Mouse (Mus musculus) frontal cortex, adult 2 months (tissue): ENCODE measurements around the gene Tpi1. TPM values are rescaled to one million over a fixed set of nuclear protein-coding genes. Genes with fewer than 3 reads are reported as not detected.

Experiments
- DNase-seq, 2 experiments: peaks; one replicate each; pipeline ENCODE4 v3.0.0; 2022; ENCODE audit warnings: low spot score in 1 of 2; ENCODE audit errors: extremely low spot score in 1 of 2
- polyA plus RNA-seq: library from polyadenylated mRNA; depleted of rRNA; stranded (reverse); fragments of >200 nt; gene quantifications from 2 replicates; pipeline ENCODE4 v1.2.3, GENCODE M21; 2012; rRNA removed

The Tpi1 gene
- polyA plus RNA-seq, 1 experiment: 922 TPM

DNA sequence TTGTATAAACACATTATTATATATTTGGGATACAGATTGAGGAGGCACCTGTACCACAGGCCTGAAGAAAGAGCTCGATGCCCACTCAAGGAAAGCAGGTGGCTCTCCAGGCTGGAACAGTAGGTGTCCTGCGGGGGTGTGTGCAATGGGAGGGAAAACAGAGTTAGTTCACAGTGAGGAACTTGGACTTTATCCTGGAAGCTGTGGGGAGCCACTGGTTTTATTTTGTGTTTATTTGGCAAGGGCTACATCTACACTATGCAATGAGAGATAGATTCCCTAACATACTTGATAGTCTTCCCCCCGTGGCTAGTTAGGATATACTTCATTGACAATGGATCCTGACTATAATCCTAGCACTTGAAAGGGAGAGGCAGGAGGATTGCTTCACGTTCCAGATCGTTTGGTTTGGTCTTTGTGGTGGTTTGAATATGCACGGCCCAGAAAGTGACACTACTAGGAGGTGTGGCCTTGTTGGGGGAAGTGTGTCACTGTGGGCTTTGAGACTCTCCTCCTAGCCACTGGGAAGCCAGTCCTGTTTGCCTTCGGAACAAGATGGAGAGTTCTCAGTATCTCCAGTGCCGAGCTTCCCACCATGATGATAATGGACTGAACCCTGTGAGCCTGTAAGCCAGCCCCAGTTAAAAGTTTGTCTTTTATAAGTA, 27.2 kb downstream of the Tpi1 start:
- no peak for DNase-seq

DNA sequence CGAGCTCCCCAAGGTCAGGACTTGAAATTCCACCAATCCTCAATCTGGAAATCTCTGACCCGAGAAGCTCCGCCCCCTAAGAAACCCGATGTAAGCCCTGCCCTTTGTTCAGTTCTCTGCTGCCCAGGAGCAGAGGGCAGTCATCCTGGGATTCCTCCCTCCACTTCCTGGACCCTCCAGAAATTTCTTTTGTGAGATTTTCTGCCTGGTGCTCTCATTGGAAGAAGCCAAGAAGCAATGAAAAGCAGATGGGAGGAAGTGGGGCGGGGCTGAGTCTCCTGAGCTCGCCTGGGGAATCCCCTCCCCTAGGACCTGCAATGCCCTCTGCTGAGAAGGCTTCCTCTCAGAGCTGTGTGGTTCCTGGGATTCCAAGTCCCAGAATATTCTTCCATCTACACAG, 31.7 kb downstream of the Tpi1 start:
- DNase-seq: no peak

DNA sequence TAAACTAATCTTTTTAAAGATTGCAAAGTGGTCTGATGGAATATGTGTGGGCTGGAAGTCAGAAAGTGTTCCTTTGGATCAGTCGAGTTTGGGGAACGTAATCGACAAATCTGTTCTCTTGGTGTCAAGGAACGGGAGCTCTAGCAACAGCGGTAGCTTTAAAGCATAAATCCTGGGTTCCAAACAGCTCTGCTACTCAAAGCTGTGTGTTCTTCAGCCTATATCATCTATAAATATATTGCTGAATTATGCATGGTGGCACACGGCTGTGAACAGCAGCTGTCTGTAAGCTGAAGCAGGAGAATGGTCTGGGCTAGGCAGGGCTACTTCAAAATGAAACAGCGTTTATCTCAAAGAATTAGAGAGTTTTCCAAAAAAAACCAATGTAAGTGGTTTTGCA, 33.2 kb downstream of the Tpi1 start:
- no peak for DNase-seq

DNA sequence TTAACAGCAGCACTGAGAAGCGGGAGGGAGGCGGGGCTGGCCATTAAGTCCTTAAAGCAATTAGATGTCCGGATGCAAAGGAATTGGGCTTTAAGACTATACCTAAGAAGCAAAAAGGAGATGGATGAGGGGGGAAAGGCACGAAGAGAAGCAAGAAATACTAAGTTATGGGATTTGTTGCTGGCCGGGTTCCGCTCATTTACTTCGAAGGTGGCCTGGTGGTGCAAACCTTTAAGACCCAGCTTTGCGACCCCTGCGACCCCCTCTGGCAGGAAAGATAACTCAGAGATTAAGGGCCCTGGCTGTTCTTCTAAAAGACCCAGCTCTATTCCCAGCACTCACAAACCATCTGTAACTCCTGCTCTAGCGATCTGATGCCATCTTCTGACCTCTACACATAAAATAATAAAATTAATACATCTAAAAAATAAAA, 34.1 kb downstream of the Tpi1 start:
- DNase-seq: no peak

DNA sequence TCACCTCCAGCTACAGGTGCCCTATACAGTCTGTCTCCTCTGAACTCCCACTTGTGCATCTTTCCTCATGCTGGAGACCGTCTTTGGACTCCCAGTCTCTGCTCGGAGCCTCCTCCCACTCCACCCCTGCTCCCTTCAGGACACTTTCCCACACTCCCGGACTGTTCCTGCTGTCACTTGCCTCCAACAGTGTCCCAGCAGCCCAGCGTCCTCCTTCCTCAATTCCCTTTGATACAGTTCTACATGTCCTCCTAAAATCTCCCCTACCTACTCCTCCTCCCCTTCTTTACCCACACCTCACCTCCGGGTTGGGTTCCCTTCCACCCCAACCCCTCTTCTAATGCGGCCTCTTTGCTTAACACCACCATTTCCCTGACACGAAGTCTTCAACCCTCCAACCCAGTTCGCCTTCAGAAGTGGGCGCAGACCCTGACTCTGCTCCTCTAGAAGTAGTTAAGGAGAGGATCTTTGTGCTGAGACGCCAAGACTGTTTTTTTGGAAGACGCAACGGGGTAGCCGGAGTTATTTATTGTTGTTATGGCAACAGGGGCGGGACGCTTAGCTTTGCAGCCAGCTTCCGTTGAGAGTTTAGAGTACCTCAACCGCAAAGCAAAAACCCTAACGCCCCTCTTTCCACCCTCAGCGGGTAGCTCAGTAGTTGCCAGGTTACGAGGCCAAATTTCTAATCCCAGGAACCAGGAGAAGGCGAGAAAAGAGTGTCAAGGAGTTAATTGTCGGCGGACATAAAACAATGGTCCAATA, 34.7 kb downstream of the Tpi1 start, which contains the start of gene Lrrc23:
Lrrc23 (minus strand) TSS at position 506 of the 762 bp plus-strand sequence.
- DNase-seq: no peak

DNA sequence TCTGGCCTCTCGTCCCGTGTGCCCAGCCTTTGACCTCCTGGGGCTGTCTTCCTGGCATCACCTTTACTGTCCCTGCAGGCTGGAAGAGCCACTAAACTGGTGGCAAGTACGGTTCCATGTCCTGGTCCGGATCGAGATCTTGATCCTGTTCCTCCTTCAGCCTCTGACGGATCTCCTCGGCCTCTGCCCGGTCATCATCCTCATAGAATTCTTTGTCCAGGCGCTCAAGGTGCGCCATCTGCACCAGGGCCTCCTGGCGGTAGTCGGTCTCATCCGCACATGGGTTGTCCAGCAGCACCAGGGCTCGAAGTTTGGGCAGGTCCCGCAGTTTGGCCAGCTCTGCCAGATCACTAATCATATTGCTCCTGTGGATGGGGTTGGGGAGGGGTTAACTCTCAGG, 43.6 kb downstream of the Tpi1 start:
- no peak for DNase-seq

DNA sequence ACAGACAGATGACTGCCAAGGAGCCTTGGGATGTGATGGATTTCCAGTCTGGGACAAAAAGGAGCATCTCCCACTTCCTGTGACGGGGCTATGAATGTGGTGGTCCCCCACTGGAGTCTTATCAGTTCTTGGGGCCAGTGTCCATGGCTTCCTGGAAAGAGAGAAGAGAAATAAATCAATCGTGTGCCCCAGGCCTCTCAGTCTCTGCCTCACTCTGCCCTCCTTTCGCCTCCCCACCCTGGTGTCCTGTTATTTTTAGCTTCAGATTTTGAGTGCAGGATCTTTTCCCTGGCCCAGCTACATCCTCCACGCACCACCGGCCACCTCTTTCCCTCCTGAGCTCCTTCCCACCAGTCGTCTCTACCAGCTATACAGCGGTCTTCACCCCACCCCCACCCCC, 44.1 kb downstream of the Tpi1 start:
- no peak for DNase-seq

DNA sequence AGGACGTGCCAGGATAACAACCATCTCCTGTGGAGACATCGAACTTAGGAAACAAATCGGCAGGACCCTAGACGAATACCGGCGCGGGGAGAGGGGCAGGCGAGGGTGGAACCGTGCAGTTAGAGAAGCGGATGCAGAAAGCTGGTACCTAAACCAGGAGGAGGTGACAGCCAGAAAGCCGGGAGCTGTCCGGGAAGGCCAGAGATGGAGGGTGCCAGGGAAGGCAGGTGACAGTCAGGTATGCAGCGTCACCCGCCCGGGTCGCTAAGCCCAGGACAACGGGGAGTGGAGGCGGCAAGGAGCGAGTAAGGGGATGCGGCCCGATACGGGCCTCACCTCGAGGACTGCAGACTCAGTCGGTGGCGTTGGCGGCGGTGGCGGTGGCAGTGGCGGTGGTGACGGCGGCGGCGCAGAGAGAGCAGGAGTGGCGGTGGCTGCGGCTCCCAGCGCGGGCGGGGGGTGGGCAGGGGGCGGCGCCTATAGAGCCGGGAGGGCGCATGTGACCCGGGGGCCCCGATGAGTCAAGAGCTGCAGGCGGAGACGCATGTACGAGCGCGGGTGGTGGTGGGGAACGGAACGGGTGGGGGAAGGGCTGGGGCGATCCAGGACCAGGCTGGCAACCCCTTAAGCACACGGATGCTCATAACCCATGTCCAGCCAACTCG, 44.9 kb downstream of the Tpi1 start, which contains the start of gene Eno2:
Eno2 (minus strand) TSS at position 573 of the 665 bp plus-strand sequence.
- peak in 1 of 2 experiments; percentile 81 for DNase-seq

DNA sequence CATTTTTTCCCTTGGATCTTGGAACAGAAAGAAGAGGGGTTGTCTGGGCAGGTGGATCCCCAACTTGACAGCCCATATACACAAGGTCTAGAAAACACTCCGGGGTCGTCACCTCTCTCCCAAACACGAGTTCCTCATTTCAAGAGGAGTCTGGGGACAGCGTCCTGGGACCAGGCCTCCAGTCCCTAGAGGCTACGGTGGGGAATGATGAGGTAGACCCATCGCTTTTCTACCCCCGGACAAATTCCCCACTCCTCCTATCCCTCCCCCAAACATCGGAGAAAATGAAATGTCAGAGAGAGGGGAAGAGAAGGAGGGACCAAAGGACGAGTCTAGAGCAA, 45.4 kb downstream of the Tpi1 start:
- no peak for DNase-seq

DNA sequence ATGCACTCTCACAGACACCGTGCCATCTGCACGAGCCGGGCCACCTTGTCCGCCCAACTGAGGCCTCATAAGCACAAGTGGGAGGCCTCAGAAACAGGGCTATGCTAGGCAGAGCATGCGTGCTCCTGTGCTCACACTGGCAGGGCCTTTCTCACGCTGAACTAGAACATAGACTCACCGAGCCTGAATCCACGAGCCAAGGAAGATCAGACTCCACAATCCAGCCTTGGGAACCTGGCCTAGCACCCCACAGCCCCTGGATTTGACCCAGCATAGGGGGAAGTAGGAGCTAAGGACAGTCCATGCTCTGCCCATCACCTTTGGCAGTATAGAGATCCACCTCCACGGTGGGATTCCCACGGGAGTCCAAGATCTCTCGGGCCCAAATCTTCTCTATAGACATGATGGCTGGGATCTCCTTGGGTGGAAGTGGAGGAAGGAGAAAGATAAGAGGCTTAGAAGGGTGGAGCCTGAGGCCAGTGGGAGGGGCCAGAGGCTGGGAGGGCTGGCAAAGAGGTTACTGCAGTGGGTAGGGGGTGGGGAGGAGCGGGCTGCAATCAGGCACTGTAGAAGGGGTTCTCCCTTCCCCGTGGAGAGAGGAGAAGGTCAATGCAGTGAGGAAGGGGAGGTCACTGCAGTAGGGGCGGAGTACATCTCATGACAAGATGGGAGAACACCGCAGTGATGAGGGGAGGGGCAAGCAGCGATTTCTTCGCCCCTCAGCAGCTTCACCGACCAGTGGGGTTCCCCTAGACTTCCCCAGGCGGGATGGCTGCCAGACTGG, 46.0 kb downstream of the Tpi1 start:
- peak in 1 of 2 experiments; percentile 75 for DNase-seq

DNA sequence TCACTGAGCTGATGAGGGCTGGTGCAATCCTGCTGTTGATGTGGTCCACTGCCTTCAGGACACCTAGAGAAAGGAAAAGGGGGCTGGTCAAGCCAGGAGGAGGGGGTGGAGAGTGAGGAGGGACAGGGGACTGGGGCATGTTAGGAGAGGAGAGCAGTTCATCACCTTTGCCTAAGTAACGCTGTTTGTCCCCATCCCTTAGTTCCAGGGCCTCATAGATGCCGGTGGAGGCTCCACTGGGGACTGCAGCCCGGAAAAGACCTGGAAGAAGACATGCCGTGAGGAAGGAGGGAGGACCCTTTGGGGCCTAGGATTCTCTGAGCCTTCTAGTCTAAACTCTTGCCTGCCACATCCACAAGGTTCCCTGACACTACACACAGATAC, 46.6 kb downstream of the Tpi1 start:
- no peak for DNase-seq

DNA sequence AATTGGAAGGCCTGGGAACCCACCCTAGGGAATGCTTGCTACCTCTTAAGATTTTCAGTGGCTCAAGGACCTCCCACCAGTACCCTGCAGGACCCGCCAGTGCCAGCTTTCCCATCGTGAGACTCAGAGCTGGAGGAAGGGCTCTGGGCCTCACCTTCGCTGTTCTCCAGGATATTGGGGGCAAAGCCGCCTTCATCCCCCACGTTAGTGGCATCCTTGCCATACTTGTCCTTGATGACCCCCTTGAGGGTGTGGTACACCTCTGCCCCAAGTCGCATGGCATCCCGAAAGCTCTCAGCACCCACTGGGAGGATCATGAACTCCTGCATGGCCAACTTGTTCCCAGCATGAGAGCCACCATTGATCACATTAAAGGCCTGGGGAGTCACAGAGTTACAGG, 48.1 kb downstream of the Tpi1 start:
- DNase-seq: no peak

Other genes starting within 250 kb of the Tpi1 start
- gene C1rb, start 244.0 kb downstream of the Tpi1 start, polyA plus RNA-seq: not detected in 2 replicates
- 0.59 and 0.62 TPM in 2 replicates for gene C1s2, start 178.2 kb downstream of the Tpi1 start, polyA plus RNA-seq
- gene Lpcat3, start 151.3 kb downstream of the Tpi1 start, polyA plus RNA-seq: 43.0 and 45.9 TPM in 2 replicates
- gene Emg1, start 102.1 kb downstream of the Tpi1 start, polyA plus RNA-seq: 62.4 and 68.0 TPM in 2 replicates
- 107 and 108 TPM in 2 replicates for gene Phb2, start 102.0 kb downstream of the Tpi1 start, polyA plus RNA-seq
- 5.1 and 7.1 TPM in 2 replicates for gene Ptpn6, start 75.6 kb downstream of the Tpi1 start, polyA plus RNA-seq
- gene Grcc10, start 72.9 kb downstream of the Tpi1 start, polyA plus RNA-seq: 383 and 401 TPM in 2 replicates
- gene Gm45234, start 58.3 kb downstream of the Tpi1 start, polyA plus RNA-seq: not detected in 2 replicates
- 75.6 and 84.2 TPM in 2 replicates for gene Atn1, start 57.8 kb downstream of the Tpi1 start, polyA plus RNA-seq
- 822 and 850 TPM in 2 replicates for gene Eno2, start 44.6 kb downstream of the Tpi1 start, polyA plus RNA-seq
- 5.0 and 7.6 TPM in 2 replicates for gene Lrrc23, start 34.6 kb downstream of the Tpi1 start, polyA plus RNA-seq
- gene Spsb2, start 5.6 kb downstream of the Tpi1 start, polyA plus RNA-seq: 7.0 and 7.3 TPM in 2 replicates
- 133 and 147 TPM in 2 replicates for gene Usp5, start 15.2 kb upstream of the Tpi1 start, polyA plus RNA-seq
- gene Cdca3, start 15.3 kb upstream of the Tpi1 start, polyA plus RNA-seq: 2.2 and 2.8 TPM in 2 replicates
- 0.50 and 0.53 TPM in 2 replicates for gene Gnb3, start 26.0 kb upstream of the Tpi1 start, polyA plus RNA-seq
- gene P3h3, start 43.5 kb upstream of the Tpi1 start, polyA plus RNA-seq: 80.2 and 83.2 TPM in 2 replicates
- 190 and 200 TPM in 2 replicates for gene Gpr162, start 49.7 kb upstream of the Tpi1 start, polyA plus RNA-seq
- gene Cd4, start 73.9 kb upstream of the Tpi1 start, polyA plus RNA-seq: 0.64 and 1.3 TPM in 2 replicates
- gene Lag3, start 97.4 kb upstream of the Tpi1 start, polyA plus RNA-seq: 5.9 and 6.0 TPM in 2 replicates
- gene Ptms, start 105.8 kb upstream of the Tpi1 start, polyA plus RNA-seq: 1,541 and 1,645 TPM in 2 replicates
- gene Mlf2, start 117.1 kb upstream of the Tpi1 start, polyA plus RNA-seq: 689 and 754 TPM in 2 replicates
- gene Cops7a, start 151.2 kb upstream of the Tpi1 start, polyA plus RNA-seq: 261 and 265 TPM in 2 replicates
- gene Pianp, start 182.4 kb upstream of the Tpi1 start, polyA plus RNA-seq: 181 and 198 TPM in 2 replicates
- gene Zfp384, start 194.8 kb upstream of the Tpi1 start, polyA plus RNA-seq: 49.5 and 54.7 TPM in 2 replicates
- gene Ing4, start 225.5 kb upstream of the Tpi1 start, polyA plus RNA-seq: 70.8 and 74.9 TPM in 2 replicates
- 23.0 and 23.9 TPM in 2 replicates for gene Acrbp, start 235.4 kb upstream of the Tpi1 start, polyA plus RNA-seq